Mouse (Mus musculus) erythroid progenitor cell, adult 5-6 weeks (primary cell): Measurements from ENCODE around the gene Gm10985. TPM values are rescaled to one million over a fixed set of nuclear protein-coding genes. Genes with fewer than 3 reads are reported as not detected.

ENCODE experiments used
- total RNA-seq, 2 experiments: library from RNA; stranded (forward) in 1 of 2; stranded (reverse) in 1 of 2; fragments of 150-400 nt in 1 of 2; fragments of 186-747, 209-891 nt in 1 of 2; gene quantifications; 2 replicates each; pipeline versions ENCODE4 v1.2.3 to v1.2.4; 2015 to 2017; ENCODE audit warnings: low replicate concordance in 2 of 2

The Gm10985 gene
- total RNA-seq, 2 experiments from 2014 or later = not detected

Other genes with a start within 250 kb of the Gm10985 start
- not detected in 2 replicates for gene Frem2, start 187.7 kb upstream of the Gm10985 start, total RNA-seq (2015; ENCODE audit: low replicate concordance)
- not detected in 2 replicates for gene Frem2, start 187.7 kb upstream of the Gm10985 start, total RNA-seq (2017; ENCODE audit: low replicate concordance)
- gene Ufm1, start 18.7 kb downstream of the Gm10985 start, total RNA-seq (2015; ENCODE audit: low replicate concordance) = 10.9 and 16.2 TPM in 2 replicates
- gene Ufm1, start 18.7 kb downstream of the Gm10985 start, total RNA-seq (2017; ENCODE audit: low replicate concordance) = 2.3 and 5.4 TPM in 2 replicates